Mouse (Mus musculus): ENCODE measurements at regions not wholly inside any gene's neighbourhood (a gene's known extent, or its start where the extent isn't known, plus 50 kb on each side); places are given as distances from the start of the nearest gene placed in this dataset.
"Not testable (repeated sequence)": the region's sequence is repeated elsewhere in the genome, so short reads cannot be mapped to it uniquely, and the experiment has no call there.

GRCm38 (mm10) chr17:84844950-84845349 lies 54.4 kb upstream of the Lrpprc start:
- DNase-seq = peak; percentile 43 to 52

GRCm38 (mm10) chr17:84846141-84846540 lies 55.6 kb upstream of the Lrpprc start:
- DNase-seq = no peak

DNA sequence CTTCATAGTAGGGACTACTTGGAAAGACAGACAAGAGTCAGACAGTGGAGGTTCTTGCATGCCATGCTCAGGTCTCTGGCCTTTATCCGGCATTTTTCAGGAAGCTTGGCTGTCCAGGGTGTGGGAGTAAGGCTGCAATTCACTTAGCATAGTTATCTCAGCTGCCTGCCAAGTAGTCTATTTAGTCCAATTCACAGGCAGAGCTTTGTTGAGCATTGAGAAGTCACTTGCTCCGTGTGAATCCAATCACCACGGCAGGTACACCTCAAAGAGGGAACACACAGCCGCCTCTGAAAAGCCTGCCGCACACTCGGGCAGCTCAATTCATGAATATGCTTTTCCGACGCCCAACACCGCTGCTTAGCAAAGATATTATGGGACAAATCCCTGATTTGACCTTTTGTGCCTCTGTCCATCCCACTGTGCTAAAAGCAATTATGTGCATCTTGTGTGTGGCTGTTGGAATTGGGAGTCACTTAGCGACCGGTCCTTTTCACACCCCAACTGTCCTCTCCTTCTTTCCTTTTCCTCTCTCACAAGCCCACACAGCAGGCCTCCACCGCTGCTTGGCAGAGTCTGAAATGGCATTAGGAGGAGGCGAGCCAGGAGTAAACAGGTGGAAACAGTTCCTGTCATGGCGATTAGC lies 57.9 kb upstream of the Lrpprc start:
- no peak for DNase-seq

- no peak for DNase-seq
These were observed 58.4 kb upstream of the Lrpprc start for GRCm38 (mm10) chr17:84849031-84849405.

- DNase-seq = no peak
These were observed 59.9 kb upstream of the Lrpprc start for GRCm38 (mm10) chr17:84850464-84850863.

DNA sequence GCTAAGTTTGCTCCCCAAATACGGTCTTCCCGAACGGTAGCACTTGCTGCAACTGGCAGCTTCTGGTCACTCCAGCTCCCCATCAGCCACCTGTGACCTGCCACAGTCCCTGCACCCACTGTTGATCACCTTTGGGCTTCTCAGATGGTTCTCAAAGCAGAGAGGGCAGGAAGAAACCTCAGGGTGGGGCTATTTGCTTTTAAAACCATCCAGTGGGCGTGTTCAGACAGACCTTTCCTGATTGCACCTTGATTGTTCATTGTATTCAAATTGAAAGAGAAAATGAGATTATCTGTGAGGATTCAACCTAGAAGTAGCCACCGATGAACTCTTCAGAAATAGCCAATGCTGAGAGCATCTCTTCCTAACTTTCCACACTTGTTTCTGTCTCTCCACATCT lies 60.3 kb upstream of the Lrpprc start:
- DNase-seq = no peak

- no peak for DNase-seq
These were observed 66.4 kb upstream of the Lrpprc start for GRCm38 (mm10) chr17:84856971-84857370.

DNA sequence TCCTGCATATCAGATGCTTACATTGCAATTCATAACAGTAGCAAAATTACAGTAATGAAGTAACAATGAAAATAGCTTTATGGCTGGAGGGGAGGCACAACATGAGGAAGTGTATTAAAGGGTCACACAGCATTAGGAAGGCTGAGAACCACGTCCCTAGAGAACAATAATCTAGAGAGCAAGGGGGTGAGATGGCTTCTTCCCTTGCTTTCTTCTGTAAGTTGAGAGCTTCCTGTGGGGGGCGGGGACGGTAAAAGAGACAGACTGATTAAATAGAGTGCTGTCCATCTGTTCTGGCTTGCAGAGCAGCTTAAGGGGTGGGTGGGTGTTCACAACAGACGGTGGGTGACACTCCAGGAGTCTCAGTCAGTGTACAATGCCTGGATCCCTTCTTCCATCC lies 68.2 kb upstream of the Lrpprc start:
- peak in 1 of 2 experiments; percentile 28 for DNase-seq

DNA sequence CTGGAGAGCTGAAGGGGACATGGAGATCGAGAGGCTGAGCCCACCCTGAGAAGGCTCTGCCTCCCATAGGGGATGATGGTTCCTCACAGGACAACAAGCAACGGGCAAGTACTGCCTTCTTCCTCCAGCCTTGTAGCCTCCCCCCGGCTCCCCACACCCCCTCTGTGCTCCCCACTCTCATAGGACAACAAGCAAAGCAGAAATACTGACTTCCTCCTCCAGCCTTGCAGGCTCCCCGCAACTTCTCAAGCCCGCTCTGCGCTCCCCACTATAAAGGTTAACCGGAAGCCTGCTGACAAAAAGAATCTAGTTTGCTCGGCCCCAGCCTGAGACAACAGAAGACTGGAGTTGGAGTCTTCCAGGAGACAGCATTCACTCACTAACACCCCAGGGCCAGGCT lies 69.3 kb upstream of the Lrpprc start:
- DNase-seq = peak; percentile 24 to 37

GRCm38 (mm10) chr17:84860835-84861234 lies 70.2 kb upstream of the Lrpprc start:
- no peak for DNase-seq

DNA sequence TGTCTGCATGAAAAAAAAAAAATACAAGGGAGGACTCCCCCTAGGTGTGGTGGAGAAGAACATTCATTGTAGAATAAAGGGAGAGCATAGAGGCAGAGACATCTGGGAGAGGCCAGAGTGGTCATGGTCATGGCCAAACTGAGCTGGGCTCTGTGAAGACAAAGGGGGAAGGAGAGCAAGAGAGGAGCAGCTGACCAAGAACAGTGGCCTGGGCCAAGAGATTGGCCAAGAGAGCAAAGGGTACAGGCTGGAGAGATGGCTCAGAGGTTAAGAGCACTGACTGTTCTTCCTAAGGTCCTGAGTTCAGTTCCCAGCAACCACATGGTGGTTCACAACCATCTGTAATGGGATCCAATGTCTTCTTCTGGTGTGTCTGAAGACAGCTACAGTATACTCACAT lies 73.6 kb upstream of the Lrpprc start:
- DNase-seq = not testable (repeated sequence)

DNA sequence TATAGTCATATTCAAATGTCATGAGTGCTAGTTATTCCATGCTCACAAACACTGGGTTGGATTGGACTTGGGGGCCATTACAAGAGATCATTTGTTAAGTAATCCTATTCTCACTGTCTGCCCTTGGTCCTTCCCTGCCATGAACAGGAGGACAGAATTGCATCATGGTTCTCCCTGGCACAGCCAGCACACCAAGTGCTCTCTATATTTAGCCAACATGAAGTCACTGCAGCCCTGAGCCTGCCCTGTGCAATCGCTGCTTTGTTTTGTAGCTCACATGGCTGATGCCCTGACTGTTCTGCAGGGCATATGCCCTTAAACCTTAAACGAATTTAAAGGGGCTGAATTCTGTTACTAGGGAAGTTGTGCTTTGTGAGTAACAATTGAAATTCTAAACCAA lies 74.6 kb upstream of the Lrpprc start:
- no peak for DNase-seq

GRCm38 (mm10) chr17:84865566-84865965 lies 75.0 kb upstream of the Lrpprc start:
- DNase-seq = no peak

GRCm38 (mm10) chr17:84869074-84869722 lies 78.6 kb upstream of the Lrpprc start:
- no peak for DNase-seq

- no peak for DNase-seq
These were observed 83.0 kb upstream of the Lrpprc start for GRCm38 (mm10) chr17:84873554-84873953.

DNA sequence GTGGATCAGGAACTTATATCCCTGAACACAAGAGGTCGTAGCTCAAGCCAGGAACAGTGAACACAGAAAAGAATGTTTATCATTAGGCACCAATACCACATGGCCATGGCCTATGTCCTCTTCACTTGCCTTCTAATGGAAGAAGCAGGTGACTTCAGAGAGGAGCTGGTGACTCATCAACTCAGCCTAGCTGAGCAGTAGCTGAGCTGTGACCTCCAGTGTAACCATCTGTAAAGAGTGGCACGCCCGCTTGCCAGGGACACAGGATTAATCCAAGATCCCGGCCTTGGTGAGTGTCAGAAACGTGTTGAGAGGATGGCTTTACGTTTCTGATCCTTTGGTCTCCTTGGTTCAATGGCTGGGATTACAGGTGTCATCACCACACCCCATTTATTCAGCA lies 82.0 kb upstream of the Ppm1b start:
- DNase-seq = no peak

GRCm38 (mm10) chr17:84875031-84875430 lies 81.5 kb upstream of the Ppm1b start:
- DNase-seq = no peak

- DNase-seq = no peak
These were observed 80.5 kb upstream of the Ppm1b start for GRCm38 (mm10) chr17:84876037-84876436.

DNA sequence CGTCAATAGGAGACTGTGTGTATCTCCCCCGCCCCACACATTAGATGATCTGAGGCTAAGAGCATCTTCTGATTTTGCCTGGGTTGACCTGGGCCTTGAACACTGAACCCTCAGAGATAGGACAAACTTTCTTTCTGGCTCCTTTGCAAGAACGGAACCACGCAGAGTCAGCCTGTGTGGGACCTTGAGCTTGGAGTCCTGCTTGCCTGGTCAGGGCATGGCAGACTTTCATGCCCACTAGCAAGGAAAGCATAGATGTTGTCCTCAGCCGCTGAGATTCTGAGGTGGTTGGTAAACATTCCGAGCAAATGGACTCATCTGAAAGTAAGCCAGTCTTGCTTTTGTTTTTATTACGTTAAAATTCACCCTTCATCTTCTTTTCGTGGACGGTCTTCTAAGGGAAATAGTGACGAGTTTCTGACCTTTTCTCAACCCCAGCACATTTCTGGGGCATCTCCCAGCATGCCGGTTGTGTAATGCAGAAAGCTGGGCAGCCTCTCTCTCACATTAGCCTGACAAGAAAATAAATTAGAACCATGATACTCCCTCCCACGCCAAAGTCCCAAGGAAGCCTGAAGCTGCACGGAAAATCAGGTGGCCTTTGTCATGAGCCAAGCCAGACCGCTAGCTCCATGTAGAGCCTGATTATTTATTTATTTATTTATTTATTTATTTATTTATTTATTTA lies 79.2 kb upstream of the Ppm1b start:
- DNase-seq = no peak

DNA sequence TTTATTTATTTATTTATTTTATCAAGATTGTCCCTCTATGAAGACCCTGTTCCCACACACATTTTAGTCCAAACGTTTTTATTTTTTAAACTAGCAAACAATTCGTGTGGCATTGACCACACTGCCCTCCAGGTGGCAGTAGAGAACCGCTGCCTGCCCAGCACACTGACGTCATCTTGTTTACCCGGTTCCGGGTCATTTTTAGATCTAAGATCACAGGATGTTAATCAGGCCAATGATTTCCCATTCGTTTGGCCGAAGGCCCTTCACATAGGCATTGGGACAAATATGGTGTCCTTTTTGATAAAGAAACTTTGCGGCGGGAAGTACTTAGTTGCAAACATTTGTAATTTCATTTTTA lies 78.7 kb upstream of the Ppm1b start:
- peak; percentile 46 to 60 for DNase-seq

GRCm38 (mm10) chr17:84878316-84878715 lies 78.2 kb upstream of the Ppm1b start:
- no peak for DNase-seq

DNA sequence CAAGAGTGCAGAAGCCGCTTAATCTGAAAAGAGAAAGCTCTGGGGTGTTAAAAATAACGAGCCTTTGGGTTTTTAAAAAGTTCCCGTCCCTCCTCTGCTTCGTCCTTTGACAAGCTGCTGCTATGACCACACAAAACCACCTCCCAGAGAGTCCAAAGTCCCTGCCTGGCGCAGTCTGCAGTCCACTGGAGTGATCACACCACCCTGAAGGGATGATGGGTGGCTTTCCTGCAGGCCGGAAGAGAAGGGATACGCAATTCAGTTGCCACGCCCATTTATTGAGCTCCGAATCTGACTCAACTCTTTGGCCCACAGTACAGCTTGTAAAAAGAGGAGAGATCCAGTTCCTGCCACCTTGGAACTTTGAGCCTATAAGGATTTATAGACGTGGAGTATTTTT lies 77.4 kb upstream of the Ppm1b start:
- DNase-seq = no peak

DNA sequence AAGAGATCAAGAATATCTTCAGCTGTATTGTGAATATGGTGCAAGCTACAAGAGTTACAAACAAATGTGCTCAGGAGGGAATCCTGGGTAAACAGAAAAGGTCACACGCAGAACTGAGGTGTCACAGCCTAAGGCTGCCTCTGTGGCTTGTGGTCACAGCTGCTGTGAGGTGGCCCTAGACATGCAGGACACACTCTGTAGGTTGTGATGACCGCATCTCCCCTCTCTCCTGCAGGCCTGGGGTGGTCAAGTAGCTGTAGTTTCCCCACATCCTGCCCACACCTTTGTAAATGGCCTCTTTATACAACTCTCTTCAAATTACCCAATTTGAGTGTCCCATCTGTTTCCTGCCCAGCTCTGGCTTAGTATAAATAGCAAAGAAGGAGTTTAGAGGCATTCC lies 75.6 kb upstream of the Ppm1b start:
- no peak for DNase-seq

- no peak for DNase-seq
These were observed 68.0 kb upstream of the Ppm1b start for GRCm38 (mm10) chr17:84888525-84888924.

Data from spleen, adult 18-20 months (tissue).